Mouse (Mus musculus) embryonic fibroblast, embryonic 13.5 days (primary cell): ENCODE measurements around the gene Pitpnc1. TPM values are rescaled to one million over a fixed set of nuclear protein-coding genes. Genes with fewer than 3 reads are reported as not detected.

Source experiments
- H3K27ac ChIP-seq: 2 replicates; pipeline ENCODE4 v1.5.1; 2012; ENCODE audit warnings: low read length, control low read depth, inconsistent platforms; ENCODE audit not compliant: insufficient read depth
- H3K4me1 ChIP-seq: 2 replicates; pipeline ENCODE4 v1.6.1; 2011; ENCODE audit warnings: low read length; ENCODE audit not compliant: control insufficient read depth, insufficient read depth
- H3K4me3 ChIP-seq: 2 replicates; pipeline ENCODE4 v1.5.1; 2011; ENCODE audit warnings: mild to moderate bottlenecking, control low read depth, low read length; ENCODE audit not compliant: insufficient read depth
- CTCF ChIP-seq: IDR thresholded peaks from 2 replicates; pipeline ENCODE4 v1.5.1; 2011; ENCODE audit warnings: mild to moderate bottlenecking, control low read depth, low read length, moderate library complexity, borderline replicate concordance; ENCODE audit not compliant: insufficient read depth
- POLR2A ChIP-seq: IDR thresholded peaks from 2 replicates; pipeline ENCODE4 v1.6.1; 2011; ENCODE audit warnings: low read depth, mild to moderate bottlenecking, control low read depth, low read length, moderate library complexity
- polyA plus RNA-seq: library from polyadenylated mRNA; stranded (reverse); fragments of >200 nt; gene quantifications from 2 replicates; pipeline ENCODE4 v1.2.4, GENCODE M21; 2011; ENCODE audit warnings: low read depth; ENCODE audit not compliant: missing spikeins, insufficient read length

The Pitpnc1 gene
- polyA plus RNA-seq, 1 experiment: 19.8 TPM

- TF ChIP-seq POLR2A (no peak), CTCF (no peak)
- Histone ChIP-seq H3K4me3 (no peak overlapping the region), H3K4me1 (no peaks in the 10 kb centered on the region), H3K27ac (no peak overlapping the region)
Measured at GRCm38 (mm10) chr11:107248753-107249152, 221.7 kb downstream of the Pitpnc1 start.

- Histone ChIP-seq H3K27ac (no peak overlapping the region), H3K4me1 (no peaks in the 10 kb centered on the region), H3K4me3 (no peak overlapping the region)
- TF ChIP-seq CTCF (no peak), POLR2A (no peak)
Measured at GRCm38 (mm10) chr11:107245657-107246056, 224.8 kb downstream of the Pitpnc1 start.

- no peaks in the 10 kb centered on the region for H3K4me1 ChIP-seq
- H3K27ac ChIP-seq: no peak overlapping the region
- no peak overlapping the region for H3K4me3 ChIP-seq
- TF ChIP-seq CTCF (no peak), POLR2A (no peak)
Measured at GRCm38 (mm10) chr11:107243126-107243525, 227.4 kb downstream of the Pitpnc1 start.

GRCm38 (mm10) chr11:107241678-107242077, 228.8 kb downstream of the Pitpnc1 start:
- no peaks in the 10 kb centered on the region for H3K4me1 ChIP-seq
- H3K27ac ChIP-seq: no peak overlapping the region
- no peak overlapping the region for H3K4me3 ChIP-seq
- TF ChIP-seq POLR2A (no peak), CTCF (no peak)

GRCm38 (mm10) chr11:107238506-107238905, 232.0 kb downstream of the Pitpnc1 start:
- H3K4me1 ChIP-seq: no peaks in the 10 kb centered on the region
- no peak overlapping the region for H3K27ac ChIP-seq
- no peak overlapping the region for H3K4me3 ChIP-seq
- TF ChIP-seq CTCF (no peak), POLR2A (no peak)

- TF ChIP-seq CTCF: no peak
- TF ChIP-seq POLR2A: no peak
- no peak overlapping the region for H3K4me3 ChIP-seq
- H3K4me1 ChIP-seq: no peaks in the 10 kb centered on the region
- no peak overlapping the region for H3K27ac ChIP-seq
Measured at GRCm38 (mm10) chr11:107237532-107237931, 233.0 kb downstream of the Pitpnc1 start.

GRCm38 (mm10) chr11:107233252-107233890, 237.1 kb downstream of the Pitpnc1 start:
- Histone ChIP-seq H3K4me3 (no peak overlapping the region), H3K4me1 (no peaks in the 10 kb centered on the region)
- TF ChIP-seq POLR2A: no peak

GRCm38 (mm10) chr11:107230128-107230527, 240.4 kb downstream of the Pitpnc1 start:
- Histone ChIP-seq H3K27ac (no peak overlapping the region), H3K4me3 (no peak overlapping the region), H3K4me1 (no peaks in the 10 kb centered on the region)
- TF ChIP-seq POLR2A (no peak), CTCF (no peak)

More at GRCm38 (mm10) chr11:107233252-107233890, 237.1 kb downstream of the Pitpnc1 start:
- H3K27ac ChIP-seq: no peak overlapping the region

- Histone ChIP-seq H3K4me3 (no peak overlapping the region), H3K27ac (no peak overlapping the region), H3K4me1 (no peaks in the 10 kb centered on the region)
- no peak for TF ChIP-seq POLR2A
- no peak for TF ChIP-seq CTCF
Measured at GRCm38 (mm10) chr11:107226431-107226830, 244.1 kb downstream of the Pitpnc1 start.

GRCm38 (mm10) chr11:107226013-107226412, 244.5 kb downstream of the Pitpnc1 start:
- no peak overlapping the region for H3K4me3 ChIP-seq
- no peaks in the 10 kb centered on the region for H3K4me1 ChIP-seq
- TF ChIP-seq POLR2A (no peak), CTCF (no peak)
- no peak overlapping the region for H3K27ac ChIP-seq

- no peaks in the 10 kb centered on the region for H3K4me1 ChIP-seq
- H3K4me3 ChIP-seq: no peak overlapping the region
- TF ChIP-seq POLR2A: no peak
- no peak for TF ChIP-seq CTCF
- no peak overlapping the region for H3K27ac ChIP-seq
Measured at GRCm38 (mm10) chr11:107225301-107225700, 245.2 kb downstream of the Pitpnc1 start.
